In genomic region chr4:127685021-127685420, GRCm38 (mm10) we compare ENCODE assay signal across 25 mouse cellular contexts.
"Had no signal": no experiment of that assay in that cellular context is flagged by ENCODE, and none has a peak within 500 bp of the region (broad histone marks: within the 10 kb centered on the region; RNA-seq: fewer than 3 reads in every experiment).

No protein-coding gene starts in this region.

- DNase-seq: gastrocnemius, postnatal 14 days; gastrocnemius, postnatal 36 days; heart, adult 11 months; heart, adult 2 months; heart, postnatal 14 days; heart, postnatal 36 days; kidney, adult 11 months; kidney, adult 2 months; kidney, adult 9 months; kidney, postnatal 14 days; kidney, postnatal 36 days; layer of hippocampus, adult 9-11 months; layer of hippocampus, postnatal 36 days; left cerebral cortex, postnatal 4 days had no signal

- H3K4me3 ChIP-seq: heart, adult 2 months; heart, embryonic 13.5 days; heart, embryonic 15.5 days; hindbrain, embryonic 13.5 days; hindbrain, embryonic 15.5 days; kidney, embryonic 15.5 days; limb, embryonic 13.5 days; limb, embryonic 15.5 days; liver, embryonic 12.5 days had no signal

- H3K27me3 ChIP-seq: heart, embryonic 13.5 days; heart, embryonic 15.5 days; hindbrain, embryonic 13.5 days; hindbrain, embryonic 15.5 days; kidney, embryonic 15.5 days; limb, embryonic 13.5 days; limb, embryonic 15.5 days; liver, embryonic 12.5 days had no signal

- H3K27ac ChIP-seq: heart, adult 2 months; heart, embryonic 13.5 days; heart, embryonic 15.5 days; hindbrain, embryonic 13.5 days; hindbrain, embryonic 15.5 days; hindbrain, postnatal 0 days; kidney, embryonic 15.5 days; kidney, postnatal 0 days; limb, embryonic 13.5 days; limb, embryonic 15.5 days; liver, embryonic 12.5 days; liver, embryonic 14.5 days had no signal

- H3K4me1 ChIP-seq: heart, embryonic 13.5 days; heart, embryonic 15.5 days; hindbrain, embryonic 13.5 days; hindbrain, embryonic 15.5 days; kidney, embryonic 15.5 days; limb, embryonic 13.5 days; limb, embryonic 15.5 days; liver, embryonic 12.5 days had no signal
